Mouse (Mus musculus) embryonic facial prominence, embryonic 15.5 days (tissue): Measurements from ENCODE around the gene Ech1. TPM values are rescaled to one million over a fixed set of nuclear protein-coding genes. Genes with fewer than 3 reads are reported as not detected.
"Not testable (repeated sequence)": the region's sequence is repeated elsewhere in the genome, so short reads cannot be mapped to it uniquely, and the experiment has no call there.

Experiments
- ATAC-seq: fragments of 200-750 bp; cut with Nextera tagmentation; 2 replicates; pipeline ENCODE4 v1.8.0; 2017; ENCODE audit warnings: low read depth, moderate TSS enrichment; ENCODE audit not compliant: insufficient number of reproducible peaks, low FRiP score, low TSS enrichment
- H3K27ac ChIP-seq: fragments of 300-500 bp; sonication (generic); replicated peaks from 2 replicates; pipeline ENCODE4 v1.5.1; 2015; ENCODE audit warnings: mild to moderate bottlenecking, inconsistent platforms
- H3K27me3 ChIP-seq: fragments of 300-500 bp; sonication (generic); 2 replicates; pipeline ENCODE4 v1.6.1; 2015; ENCODE audit warnings: inconsistent platforms
- H3K36me3 ChIP-seq: fragments of 300-500 bp; sonication (generic); 2 replicates; pipeline ENCODE4 v1.6.1; 2015; ENCODE audit warnings: mild to moderate bottlenecking, inconsistent platforms
- H3K4me1 ChIP-seq: fragments of 300-500 bp; sonication (generic); 2 replicates; pipeline ENCODE4 v1.6.1; 2015; ENCODE audit warnings: inconsistent platforms
- H3K4me2 ChIP-seq: fragments of 300-500 bp; sonication (generic); replicated peaks from 2 replicates; pipeline ENCODE4 v1.6.1; 2015; ENCODE audit warnings: mild to moderate bottlenecking, inconsistent platforms
- H3K4me3 ChIP-seq: fragments of 300-500 bp; sonication (generic); replicated peaks from 2 replicates; pipeline ENCODE4 v1.5.1; 2015; ENCODE audit warnings: mild to moderate bottlenecking, inconsistent platforms
- H3K9ac ChIP-seq: fragments of 300-500 bp; sonication (generic); 2 replicates; pipeline ENCODE4 v1.6.1; 2015; ENCODE audit warnings: inconsistent platforms
- H3K9me3 ChIP-seq: fragments of 300-500 bp; sonication (generic); replicated peaks from 2 replicates; pipeline ENCODE4 v1.6.1; 2016; ENCODE audit warnings: inconsistent platforms
- WGBS: fragments of 180-500 bp; shearing (Covaris S2); methylation state at CpG from one replicate; pipeline ENCODE4 v1.1.7; 2015; 5-methylcytosine and 5-hydroxymethylcytosine counted together
- polyA plus RNA-seq: library from polyadenylated mRNA; unstranded; fragments of >200 nt; fragmentation: Nextera tagmentation; extraction: Ambion mirVana; gene quantifications from 2 replicates; pipeline ENCODE4 v1.2.1, GENCODE M21; 2015

Ech1 gene
- polyA plus RNA-seq, 1 experiment from 2014 or later = 231 TPM

- Histone ChIP-seq H3K9me3 (no peaks in the 10 kb centered on the region), H3K4me2 (peak overlapping the region; percentile 51), H3K27me3 (no peaks in the 10 kb centered on the region), H3K4me1 (peaks cover 42% of the 10 kb centered on the region), H3K9ac (no peak overlapping the region), H3K36me3 (no peaks in the 10 kb centered on the region), H3K4me3 (peak overlapping the region; percentile 35), H3K27ac (peak overlapping the region; percentile 83)
- ATAC-seq = peak; percentile 51; the same call in 1 of the 2 replicates
- 39% methylated on average over 33 of the region's 33 CpGs for WGBS
Observed at GRCm38 (mm10) chr7:28865481-28866300, 40.7 kb downstream of the Ech1 start.

GRCm38 (mm10) chr7:28866769-28867507, 41.9 kb downstream of the Ech1 start:
- H3K9me3 ChIP-seq = no peaks in the 10 kb centered on the region
- ATAC-seq = no peak
- H3K4me1 ChIP-seq = peaks cover 42% of the 10 kb centered on the region
- H3K27me3 ChIP-seq = no peaks in the 10 kb centered on the region
- H3K4me2 ChIP-seq = peak overlapping the region; percentile 51; the same call in 1 of the 2 replicates
- 79% methylated on average over 28 of the region's 28 CpGs for WGBS
- H3K9ac ChIP-seq = no peak overlapping the region
- no peak overlapping the region for H3K4me3 ChIP-seq
- no peaks in the 10 kb centered on the region for H3K36me3 ChIP-seq
- peak overlapping the region; percentile 83 for H3K27ac ChIP-seq

DNA sequence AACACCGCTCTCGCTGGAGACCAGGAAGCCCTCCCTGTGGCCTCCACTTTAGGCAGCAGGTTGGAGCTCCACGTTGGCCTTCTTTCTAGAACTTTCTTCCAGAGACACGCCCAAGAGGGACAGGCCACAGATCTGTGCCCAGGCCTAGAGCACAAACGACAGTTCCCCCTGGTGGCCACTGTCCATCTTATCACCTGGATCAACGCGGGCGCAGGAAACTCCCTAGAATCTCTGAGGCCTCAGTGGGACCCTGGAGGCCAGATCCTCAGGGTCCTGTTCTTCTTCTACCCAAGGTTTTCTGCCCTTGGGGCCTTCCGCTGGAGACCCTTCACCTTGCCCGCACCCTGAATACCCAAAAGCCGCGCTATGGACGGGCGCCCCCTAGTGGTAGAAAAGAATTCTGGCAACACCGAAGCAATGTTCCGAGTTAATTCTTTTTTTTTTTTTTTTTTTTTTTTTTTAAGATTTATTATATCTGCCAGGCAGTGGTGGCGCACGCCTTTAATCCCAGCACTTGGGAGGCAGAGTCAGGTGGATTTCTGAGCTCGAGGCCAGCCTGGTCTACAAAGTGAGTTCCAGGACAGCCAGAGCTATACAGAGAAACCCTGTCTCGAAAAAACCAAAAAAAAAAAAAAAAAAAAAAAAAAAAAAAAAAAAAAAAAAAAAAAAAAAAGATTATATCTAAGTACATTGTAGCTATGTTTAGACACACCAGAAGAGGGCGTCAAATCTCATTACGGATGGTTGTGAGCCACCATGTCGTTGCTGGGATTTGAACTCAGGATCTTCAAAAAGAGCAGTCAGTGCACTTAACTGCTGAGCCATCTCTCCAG, 42.7 kb downstream of the Ech1 start:
- 31% methylated on average over 23 of the region's 23 CpGs for WGBS
- H3K36me3 ChIP-seq, ATAC-seq, H3K9me3 ChIP-seq, H3K27me3 ChIP-seq, H3K9ac ChIP-seq: not testable (repeated sequence)
- Histone ChIP-seq H3K27ac (peak overlapping the region; percentile 83), H3K4me1 (peaks cover 42% of the 10 kb centered on the region), H3K4me2 (peak overlapping the region; percentile 34; the same call in 1 of the 2 replicates), H3K4me3 (0 out of 2 replicates have a peak overlapping the region, but pooled peaks have one; percentile 12)

- Histone ChIP-seq H3K27me3 (no peaks in the 10 kb centered on the region), H3K4me2 (no peak overlapping the region), H3K27ac (no peak overlapping the region), H3K4me3 (no peak overlapping the region), H3K9me3 (no peaks in the 10 kb centered on the region), H3K9ac (no peak overlapping the region), H3K4me1 (peaks cover 14% of the 10 kb centered on the region), H3K36me3 (no peaks in the 10 kb centered on the region)
- WGBS = 84% methylated on average over 24 of the region's 24 CpGs
- no peak for ATAC-seq
Observed at GRCm38 (mm10) chr7:28870901-28871664, 46.1 kb downstream of the Ech1 start.

DNA sequence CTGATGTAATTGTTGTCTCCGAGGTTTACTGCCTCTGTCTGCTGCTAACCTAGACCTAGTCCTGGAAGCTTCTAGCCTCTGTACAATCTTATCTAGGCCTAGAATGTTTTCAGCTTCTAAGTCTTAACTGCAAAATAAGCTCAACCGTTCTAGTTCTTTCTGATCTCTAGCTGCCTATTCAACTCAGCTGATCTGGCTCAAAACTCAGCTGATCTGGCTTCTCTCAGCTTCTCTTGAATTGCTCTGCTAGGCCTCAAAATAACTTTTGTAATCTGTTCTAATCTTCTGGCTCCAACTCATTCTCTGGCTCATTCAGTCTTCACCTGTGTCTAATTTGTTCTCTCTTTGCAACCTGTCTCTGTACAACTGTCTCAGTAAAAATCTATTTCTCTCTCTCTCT, 49.5 kb downstream of the Ech1 start:
- H3K27me3 ChIP-seq = no peaks in the 10 kb centered on the region
- H3K4me1 ChIP-seq = no peaks in the 10 kb centered on the region
- no peak for ATAC-seq
- no peak overlapping the region for H3K9ac ChIP-seq
- H3K36me3 ChIP-seq = no peaks in the 10 kb centered on the region
- no peak overlapping the region for H3K27ac ChIP-seq
- H3K4me2 ChIP-seq = no peak overlapping the region
- WGBS = 58% methylated on average over 2 of the region's 2 CpGs
- no peak overlapping the region for H3K4me3 ChIP-seq
- H3K9me3 ChIP-seq = no peaks in the 10 kb centered on the region

DNA sequence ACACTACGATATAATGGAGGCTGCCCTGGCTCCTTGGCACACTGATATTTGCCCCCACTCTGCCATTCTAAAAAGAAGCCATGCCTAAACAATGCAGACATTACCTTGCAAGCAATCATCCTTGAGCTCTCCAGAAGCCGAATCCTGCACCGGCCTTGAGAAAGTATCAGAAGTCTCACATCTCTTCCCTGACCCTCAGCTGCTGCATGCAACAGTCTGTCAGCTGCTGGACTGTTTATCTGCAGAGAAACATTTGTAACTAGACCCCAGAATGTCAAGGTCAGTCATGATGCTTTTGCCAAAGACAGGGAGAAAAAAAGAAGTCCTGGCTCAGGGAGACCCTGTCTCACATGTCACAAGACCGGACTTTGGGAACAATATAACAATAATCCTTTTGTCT, 51.1 kb downstream of the Ech1 start:
- Histone ChIP-seq H3K4me2 (no peak overlapping the region), H3K4me1 (peaks cover 7% of the 10 kb centered on the region), H3K27me3 (no peaks in the 10 kb centered on the region), H3K4me3 (no peak overlapping the region), H3K9me3 (no peaks in the 10 kb centered on the region), H3K27ac (no peak overlapping the region), H3K36me3 (no peaks in the 10 kb centered on the region), H3K9ac (no peak overlapping the region)
- 63% methylated on average over 4 of the region's 4 CpGs for WGBS
- no peak for ATAC-seq

- Histone ChIP-seq H3K4me2 (no peak overlapping the region), H3K27ac (no peak overlapping the region), H3K4me1 (peaks cover 7% of the 10 kb centered on the region), H3K36me3 (no peaks in the 10 kb centered on the region), H3K27me3 (no peaks in the 10 kb centered on the region), H3K4me3 (no peak overlapping the region), H3K9ac (no peak overlapping the region), H3K9me3 (no peaks in the 10 kb centered on the region)
- no peak for ATAC-seq
- WGBS = 86% methylated on average over 7 of the region's 7 CpGs
Observed at GRCm38 (mm10) chr7:28877155-28877554, 52.1 kb downstream of the Ech1 start.

GRCm38 (mm10) chr7:28877856-28878255, 52.8 kb downstream of the Ech1 start:
- 52% methylated on average over 4 of the region's 4 CpGs for WGBS
- no peak overlapping the region for H3K4me2 ChIP-seq
- no peaks in the 10 kb centered on the region for H3K27me3 ChIP-seq
- H3K27ac ChIP-seq = no peak overlapping the region
- ATAC-seq = no peak
- no peak overlapping the region for H3K4me3 ChIP-seq
- H3K9me3 ChIP-seq = no peaks in the 10 kb centered on the region
- no peak overlapping the region for H3K9ac ChIP-seq
- peaks cover 7% of the 10 kb centered on the region for H3K4me1 ChIP-seq
- no peaks in the 10 kb centered on the region for H3K36me3 ChIP-seq

GRCm38 (mm10) chr7:28879606-28880005, 54.6 kb downstream of the Ech1 start:
- peaks cover 7% of the 10 kb centered on the region for H3K4me1 ChIP-seq
- H3K9ac ChIP-seq = no peak overlapping the region
- no peak overlapping the region for H3K27ac ChIP-seq
- ATAC-seq = no peak
- H3K36me3 ChIP-seq = no peaks in the 10 kb centered on the region
- H3K4me3 ChIP-seq = no peak overlapping the region
- no peak overlapping the region for H3K4me2 ChIP-seq
- WGBS = 80% methylated on average over 7 of the region's 7 CpGs
- no peaks in the 10 kb centered on the region for H3K9me3 ChIP-seq
- no peaks in the 10 kb centered on the region for H3K27me3 ChIP-seq

DNA sequence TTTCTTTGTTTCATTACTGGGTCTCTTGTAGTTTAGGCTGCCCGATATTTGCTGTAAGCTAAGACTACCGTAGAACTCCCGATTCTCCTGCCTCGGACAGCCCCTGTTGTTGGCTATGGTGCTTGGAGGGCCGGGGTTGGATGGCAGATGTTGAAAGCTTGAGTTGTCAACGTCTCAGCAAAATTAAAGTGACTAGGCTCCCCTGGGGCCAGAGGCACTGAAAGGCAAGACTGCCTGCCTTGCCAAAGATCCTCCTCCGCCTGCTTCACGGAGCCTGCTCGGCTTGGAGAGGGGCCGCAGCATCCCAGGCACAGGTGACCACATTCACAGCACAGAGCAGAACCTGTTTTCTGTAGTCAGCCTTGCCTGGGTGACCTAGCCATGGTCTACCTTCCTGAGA, 55.5 kb downstream of the Ech1 start:
- H3K36me3 ChIP-seq = no peaks in the 10 kb centered on the region
- WGBS = 42% methylated on average over 10 of the region's 10 CpGs
- H3K4me1 ChIP-seq = peaks cover 7% of the 10 kb centered on the region
- no peaks in the 10 kb centered on the region for H3K27me3 ChIP-seq
- no peak for ATAC-seq
- no peak overlapping the region for H3K27ac ChIP-seq
- H3K4me2 ChIP-seq = no peak overlapping the region
- H3K9me3 ChIP-seq = no peaks in the 10 kb centered on the region
- no peak overlapping the region for H3K4me3 ChIP-seq
- no peak overlapping the region for H3K9ac ChIP-seq
